Mouse (Mus musculus) neural tube, embryonic 15.5 days (tissue): ENCODE data around the gene Pparg. TPM values are rescaled to one million over a fixed set of nuclear protein-coding genes. Genes with fewer than 3 reads are reported as not detected.

ENCODE experiments used
- ATAC-seq: fragments of 200-750 bp; cut with Nextera tagmentation; 2 replicates; pipeline ENCODE4 v1.8.0; 2017; ENCODE audit warnings: mild to moderate bottlenecking, moderate TSS enrichment, moderate library complexity; ENCODE audit not compliant: low FRiP score
- H3K27ac ChIP-seq: fragments of 300-500 bp; sonication (generic); replicated peaks from 2 replicates; pipeline ENCODE4 v1.5.1; 2015; ENCODE audit warnings: mild to moderate bottlenecking, inconsistent platforms
- H3K27me3 ChIP-seq: fragments of 300-500 bp; sonication (generic); replicated peaks from 2 replicates; pipeline ENCODE4 v1.6.1; 2015; ENCODE audit warnings: inconsistent platforms
- H3K36me3 ChIP-seq: fragments of 300-500 bp; sonication (generic); 2 replicates; pipeline ENCODE4 v1.6.1; 2015; ENCODE audit warnings: inconsistent platforms
- H3K4me1 ChIP-seq: fragments of 300-500 bp; sonication (generic); 2 replicates; pipeline ENCODE4 v1.6.1; 2015; ENCODE audit warnings: inconsistent platforms
- H3K4me2 ChIP-seq: fragments of 300-500 bp; sonication (generic); 2 replicates; pipeline ENCODE4 v1.6.1; 2015; ENCODE audit warnings: inconsistent platforms, mild to moderate bottlenecking, moderate library complexity
- H3K4me3 ChIP-seq: fragments of 300-500 bp; sonication (generic); replicated peaks from 2 replicates; pipeline ENCODE4 v1.5.1; 2015; ENCODE audit warnings: mild to moderate bottlenecking, inconsistent platforms
- H3K9ac ChIP-seq: fragments of 300-500 bp; sonication (generic); replicated peaks from 2 replicates; pipeline ENCODE4 v1.6.1; 2015; ENCODE audit warnings: mild to moderate bottlenecking, inconsistent platforms
- H3K9me3 ChIP-seq: fragments of 300-500 bp; sonication (generic); replicated peaks from 2 replicates; pipeline ENCODE4 v1.6.1; 2016; ENCODE audit warnings: inconsistent platforms
- WGBS: fragments of 180-500 bp; shearing (Covaris S2); methylation state at CpG from one replicate; pipeline ENCODE4 v1.1.7; 2015; ENCODE audit warnings: mixed read lengths; 5-methylcytosine and 5-hydroxymethylcytosine counted together
- polyA plus RNA-seq: library from polyadenylated mRNA; unstranded; fragments of >200 nt; fragmentation: Nextera tagmentation; extraction: Ambion mirVana; gene quantifications from 2 replicates; pipeline ENCODE4 v1.2.1, GENCODE M21; 2015

Pparg gene
- polyA plus RNA-seq, 1 experiment from 2014 or later = 0.56 TPM

- Histone ChIP-seq H3K4me1 (no peaks in the 10 kb centered on the region), H3K27me3 (no peaks in the 10 kb centered on the region), H3K27ac (no peak overlapping the region), H3K4me2 (no peak overlapping the region), H3K9me3 (no peaks in the 10 kb centered on the region), H3K36me3 (no peaks in the 10 kb centered on the region), H3K9ac (no peak overlapping the region), H3K4me3 (no peak overlapping the region)
- WGBS = 86% methylated on average over 4 of the region's 4 CpGs
- ATAC-seq = no peak
Observed at GRCm38 (mm10) chr6:115421665-115422064, 60.9 kb downstream of the Pparg start.

- H3K9ac ChIP-seq = no peak overlapping the region
- no peak overlapping the region for H3K4me2 ChIP-seq
- WGBS = 76% methylated on average over 3 of the region's 3 CpGs
- H3K4me1 ChIP-seq = no peaks in the 10 kb centered on the region
- H3K27me3 ChIP-seq = no peaks in the 10 kb centered on the region
- H3K9me3 ChIP-seq = no peaks in the 10 kb centered on the region
- H3K36me3 ChIP-seq = no peaks in the 10 kb centered on the region
- H3K4me3 ChIP-seq = no peak overlapping the region
- no peak for ATAC-seq
- no peak overlapping the region for H3K27ac ChIP-seq
Observed at GRCm38 (mm10) chr6:115424433-115424832, 63.7 kb downstream of the Pparg start.

- Histone ChIP-seq H3K27me3 (no peaks in the 10 kb centered on the region), H3K4me3 (no peak overlapping the region), H3K9me3 (no peaks in the 10 kb centered on the region), H3K9ac (no peak overlapping the region), H3K4me2 (no peak overlapping the region), H3K27ac (no peak overlapping the region), H3K4me1 (no peaks in the 10 kb centered on the region), H3K36me3 (no peaks in the 10 kb centered on the region)
- WGBS = 67% methylated on average over 2 of the region's 2 CpGs
- ATAC-seq = no peak
Observed at GRCm38 (mm10) chr6:115432726-115433125, 72.0 kb downstream of the Pparg start.

- H3K27ac ChIP-seq = no peak overlapping the region
- WGBS = 80% methylated on average over 1 of the region's 1 CpGs
- H3K9ac ChIP-seq = no peak overlapping the region
- H3K4me3 ChIP-seq = no peak overlapping the region
- no peak for ATAC-seq
- H3K9me3 ChIP-seq = no peaks in the 10 kb centered on the region
- H3K27me3 ChIP-seq = no peaks in the 10 kb centered on the region
- H3K36me3 ChIP-seq = no peaks in the 10 kb centered on the region
- H3K4me1 ChIP-seq = no peaks in the 10 kb centered on the region
- H3K4me2 ChIP-seq = no peak overlapping the region
Observed at GRCm38 (mm10) chr6:115434054-115434453, 73.3 kb downstream of the Pparg start.

GRCm38 (mm10) chr6:115434816-115435215 lies 74.1 kb downstream of the Pparg start:
- 72% methylated on average over 2 of the region's 2 CpGs for WGBS
- no peak for ATAC-seq
- no peaks in the 10 kb centered on the region for H3K9me3 ChIP-seq

GRCm38 (mm10) chr6:115440231-115441006 lies 79.7 kb downstream of the Pparg start:
- no peak for ATAC-seq
- no peaks in the 10 kb centered on the region for H3K4me1 ChIP-seq
- no peaks in the 10 kb centered on the region for H3K9me3 ChIP-seq
- H3K4me3 ChIP-seq = no peak overlapping the region
- 83% methylated on average over 5 of the region's 5 CpGs for WGBS
- no peak overlapping the region for H3K9ac ChIP-seq
- no peak overlapping the region for H3K4me2 ChIP-seq
- H3K27me3 ChIP-seq = no peaks in the 10 kb centered on the region
- H3K36me3 ChIP-seq = no peaks in the 10 kb centered on the region
- H3K27ac ChIP-seq = no peak overlapping the region

More at GRCm38 (mm10) chr6:115434816-115435215, 74.1 kb downstream of the Pparg start:
- no peaks in the 10 kb centered on the region for H3K36me3 ChIP-seq
- no peaks in the 10 kb centered on the region for H3K27me3 ChIP-seq
- H3K9ac ChIP-seq = no peak overlapping the region
- H3K4me1 ChIP-seq = no peaks in the 10 kb centered on the region
- H3K4me2 ChIP-seq = no peak overlapping the region
- no peak overlapping the region for H3K27ac ChIP-seq
- no peak overlapping the region for H3K4me3 ChIP-seq

- Histone ChIP-seq H3K9ac (no peak overlapping the region), H3K36me3 (no peaks in the 10 kb centered on the region), H3K27ac (no peak overlapping the region), H3K4me1 (no peaks in the 10 kb centered on the region), H3K27me3 (no peaks in the 10 kb centered on the region), H3K4me3 (no peak overlapping the region), H3K9me3 (no peaks in the 10 kb centered on the region), H3K4me2 (no peak overlapping the region)
- ATAC-seq = no peak
- WGBS = 60% methylated on average over 1 of the region's 1 CpGs
Observed at GRCm38 (mm10) chr6:115452501-115452900, 91.8 kb downstream of the Pparg start.

GRCm38 (mm10) chr6:115462743-115463337 lies 102.1 kb downstream of the Pparg start:
- Histone ChIP-seq H3K4me3 (no peak overlapping the region), H3K9me3 (0 out of 2 replicates have a peak, but pooled peaks cover 2% of the 10 kb centered on the region), H3K4me1 (no peaks in the 10 kb centered on the region), H3K4me2 (no peak overlapping the region), H3K9ac (no peak overlapping the region), H3K27me3 (no peaks in the 10 kb centered on the region), H3K36me3 (no peaks in the 10 kb centered on the region), H3K27ac (no peak overlapping the region)
- 86% methylated on average over 16 of the region's 16 CpGs for WGBS
- no peak for ATAC-seq

- Histone ChIP-seq H3K27me3 (no peaks in the 10 kb centered on the region), H3K9me3 (0 out of 2 replicates have a peak, but pooled peaks cover 2% of the 10 kb centered on the region), H3K4me1 (no peaks in the 10 kb centered on the region), H3K27ac (no peak overlapping the region), H3K9ac (no peak overlapping the region), H3K4me3 (no peak overlapping the region), H3K36me3 (no peaks in the 10 kb centered on the region), H3K4me2 (no peak overlapping the region)
- WGBS = 83% methylated on average over 2 of the region's 2 CpGs
- ATAC-seq = no peak
Observed at GRCm38 (mm10) chr6:115463338-115463737, 102.6 kb downstream of the Pparg start.

- H3K27ac ChIP-seq = no peak overlapping the region
- H3K9me3 ChIP-seq = no peaks in the 10 kb centered on the region
- H3K4me2 ChIP-seq = no peak overlapping the region
- no peaks in the 10 kb centered on the region for H3K27me3 ChIP-seq
- H3K4me1 ChIP-seq = no peaks in the 10 kb centered on the region
- WGBS = 67% methylated on average over 3 of the region's 3 CpGs
- ATAC-seq = no peak
- H3K4me3 ChIP-seq = no peak overlapping the region
- no peak overlapping the region for H3K9ac ChIP-seq
- H3K36me3 ChIP-seq = no peaks in the 10 kb centered on the region
Observed at GRCm38 (mm10) chr6:115464661-115465060, 103.9 kb downstream of the Pparg start.

- no peaks in the 10 kb centered on the region for H3K36me3 ChIP-seq
- no peak for ATAC-seq
- H3K9ac ChIP-seq = no peak overlapping the region
- H3K4me3 ChIP-seq = no peak overlapping the region
- H3K9me3 ChIP-seq = no peaks in the 10 kb centered on the region
- WGBS = 71% methylated on average over 2 of the region's 2 CpGs
- H3K4me2 ChIP-seq = no peak overlapping the region
- H3K4me1 ChIP-seq = no peaks in the 10 kb centered on the region
- H3K27ac ChIP-seq = no peak overlapping the region
- H3K27me3 ChIP-seq = no peaks in the 10 kb centered on the region
Observed at GRCm38 (mm10) chr6:115465463-115465862, 104.7 kb downstream of the Pparg start.

GRCm38 (mm10) chr6:115465876-115466275 lies 105.1 kb downstream of the Pparg start:
- H3K27ac ChIP-seq = no peak overlapping the region
- WGBS = 39% methylated on average over 4 of the region's 4 CpGs
- H3K36me3 ChIP-seq = no peaks in the 10 kb centered on the region
- H3K9ac ChIP-seq = no peak overlapping the region
- no peak for ATAC-seq
- no peak overlapping the region for H3K4me2 ChIP-seq
- H3K27me3 ChIP-seq = no peaks in the 10 kb centered on the region
- H3K9me3 ChIP-seq = no peaks in the 10 kb centered on the region
- H3K4me1 ChIP-seq = no peaks in the 10 kb centered on the region
- H3K4me3 ChIP-seq = no peak overlapping the region
